Mouse (Mus musculus) liver, embryonic 12.5 days (tissue): ENCODE data around the gene Gm17606. TPM values are rescaled to one million over a fixed set of nuclear protein-coding genes. Genes with fewer than 3 reads are reported as not detected.

Experiments used
- ATAC-seq: fragments of 200-750 bp; cut with Nextera tagmentation; 2 replicates; pipeline ENCODE4 v1.8.0; 2017; ENCODE audit warnings: moderate number of reproducible peaks, mild to moderate bottlenecking, moderate library complexity
- H3K27ac ChIP-seq: fragments of 300-500 bp; sonication (generic); 2 replicates; pipeline ENCODE4 v1.5.1; 2016; ENCODE audit warnings: mild to moderate bottlenecking
- H3K27me3 ChIP-seq: fragments of 300-500 bp; sonication (generic); replicated peaks from 2 replicates; pipeline ENCODE4 v1.6.1; 2016; ENCODE audit warnings: mild to moderate bottlenecking, moderate library complexity
- H3K36me3 ChIP-seq: fragments of 300-500 bp; sonication (generic); 2 replicates; pipeline ENCODE4 v1.6.1; 2016; ENCODE audit warnings: mild to moderate bottlenecking, moderate library complexity
- H3K4me1 ChIP-seq: fragments of 300-500 bp; sonication (generic); 2 replicates; pipeline ENCODE4 v1.6.1; 2016
- H3K4me2 ChIP-seq: fragments of 300-500 bp; sonication (generic); 2 replicates; pipeline ENCODE4 v1.6.1; 2016; ENCODE audit warnings: mild to moderate bottlenecking, moderate library complexity
- H3K4me3 ChIP-seq: fragments of 300-500 bp; sonication (generic); 2 replicates; pipeline ENCODE4 v1.5.1; 2016; ENCODE audit warnings: mild to moderate bottlenecking, moderate library complexity
- H3K9ac ChIP-seq: fragments of 300-500 bp; sonication (generic); 2 replicates; pipeline ENCODE4 v1.6.1; 2016; ENCODE audit warnings: mild to moderate bottlenecking, moderate library complexity
- H3K9me3 ChIP-seq: fragments of 300-500 bp; sonication (generic); replicated peaks from 2 replicates; pipeline ENCODE4 v1.6.1; 2016; ENCODE audit warnings: mild to moderate bottlenecking, moderate library complexity
- WGBS: fragments of 180-500 bp; shearing (Covaris S2); methylation state at CpG from one replicate; pipeline ENCODE4 v1.1.7; 2016; ENCODE audit not compliant: insufficient replicate concordance; 5-methylcytosine and 5-hydroxymethylcytosine counted together
- polyA plus RNA-seq: library from polyadenylated mRNA; unstranded; fragments of >200 nt; fragmentation: Nextera tagmentation; extraction: Ambion mirVana; gene quantifications from 2 replicates; pipeline ENCODE4 v1.2.1, GENCODE M21; 2016

Gm17606 gene
- polyA plus RNA-seq, 1 experiment from 2014 or later: not detected

GRCm38 (mm10) chr14:54646455-54646854 lies 5.7 kb downstream of the Gm17606 start:
- H3K27ac ChIP-seq: no peak overlapping the region
- WGBS: 93% methylated on average over 17 of the region's 17 CpGs
- no peaks in the 10 kb centered on the region for H3K9me3 ChIP-seq
- H3K4me2 ChIP-seq: no peak overlapping the region
- H3K4me3 ChIP-seq: no peak overlapping the region
- peaks cover 94% of the 10 kb centered on the region for H3K36me3 ChIP-seq
- peaks cover 34% of the 10 kb centered on the region for H3K4me1 ChIP-seq
- no peak for ATAC-seq
- H3K9ac ChIP-seq: no peak overlapping the region
- no peaks in the 10 kb centered on the region for H3K27me3 ChIP-seq

- Histone ChIP-seq H3K4me2 (no peak overlapping the region), H3K9ac (no peak overlapping the region), H3K9me3 (no peaks in the 10 kb centered on the region), H3K36me3 (peaks cover 99% of the 10 kb centered on the region), H3K4me3 (no peak overlapping the region), H3K4me1 (peaks cover 39% of the 10 kb centered on the region), H3K27ac (no peak overlapping the region), H3K27me3 (no peaks in the 10 kb centered on the region)
- no peak for ATAC-seq
- 91% methylated on average over 8 of the region's 8 CpGs for WGBS
Measured at GRCm38 (mm10) chr14:54646898-54647636, 6.3 kb downstream of the Gm17606 start.

- Histone ChIP-seq H3K9me3 (no peaks in the 10 kb centered on the region), H3K4me1 (peaks cover 47% of the 10 kb centered on the region), H3K27me3 (no peaks in the 10 kb centered on the region), H3K27ac (no peak overlapping the region), H3K4me3 (no peak overlapping the region), H3K4me2 (no peak overlapping the region), H3K36me3 (peaks cover 94% of the 10 kb centered on the region), H3K9ac (no peak overlapping the region)
- 59% methylated on average over 4 of the region's 4 CpGs for WGBS
- no peak for ATAC-seq
Measured at GRCm38 (mm10) chr14:54647900-54648299, 7.1 kb downstream of the Gm17606 start.

- Histone ChIP-seq H3K27me3 (no peaks in the 10 kb centered on the region), H3K27ac (0 out of 2 replicates have a peak overlapping the region, but pooled peaks have one; percentile 54), H3K9me3 (no peaks in the 10 kb centered on the region), H3K9ac (no peak overlapping the region), H3K4me3 (no peak overlapping the region), H3K4me1 (peaks cover 60% of the 10 kb centered on the region), H3K36me3 (peaks cover 82% of the 10 kb centered on the region), H3K4me2 (0 out of 2 replicates have a peak overlapping the region, but pooled peaks have one; percentile 91)
- 57% methylated on average over 23 of the region's 23 CpGs for WGBS
- peak; percentile 46 for ATAC-seq
Measured at GRCm38 (mm10) chr14:54650621-54651454, 10.1 kb downstream of the Gm17606 start.

- Histone ChIP-seq H3K4me2 (peak overlapping the region; percentile 91; the same call in 1 of the 2 replicates), H3K4me1 (peaks cover 60% of the 10 kb centered on the region), H3K9ac (no peak overlapping the region), H3K27me3 (no peaks in the 10 kb centered on the region), H3K36me3 (peaks cover 82% of the 10 kb centered on the region), H3K4me3 (no peak overlapping the region), H3K9me3 (no peaks in the 10 kb centered on the region), H3K27ac (peak overlapping the region; percentile 54; the same call in 1 of the 2 replicates)
- no peak for ATAC-seq
- 68% methylated on average over 4 of the region's 4 CpGs for WGBS
Measured at GRCm38 (mm10) chr14:54651556-54651955, 10.8 kb downstream of the Gm17606 start.

GRCm38 (mm10) chr14:54652787-54653186 lies 12.0 kb downstream of the Gm17606 start:
- ATAC-seq: no peak
- Histone ChIP-seq H3K9me3 (no peaks in the 10 kb centered on the region), H3K4me2 (peak overlapping the region; percentile 91), H3K4me3 (peak overlapping the region; percentile 75), H3K4me1 (peaks cover 59% of the 10 kb centered on the region), H3K36me3 (peaks cover 82% of the 10 kb centered on the region), H3K9ac (peak overlapping the region; percentile 83), H3K27ac (peak overlapping the region; percentile 85), H3K27me3 (no peaks in the 10 kb centered on the region)
- WGBS: 3% methylated on average over 7 of the region's 7 CpGs

GRCm38 (mm10) chr14:54653496-54653895 lies 12.7 kb downstream of the Gm17606 start:
- no peaks in the 10 kb centered on the region for H3K9me3 ChIP-seq
- H3K4me1 ChIP-seq: peaks cover 51% of the 10 kb centered on the region
- ATAC-seq: peak; percentile 92
- H3K36me3 ChIP-seq: peaks cover 82% of the 10 kb centered on the region
- under 1% methylated on average over 12 of the region's 12 CpGs for WGBS
- peak overlapping the region; percentile 83 for H3K9ac ChIP-seq
- peak overlapping the region; percentile 91 for H3K4me2 ChIP-seq
- peak overlapping the region; percentile 75 for H3K4me3 ChIP-seq
- H3K27me3 ChIP-seq: no peaks in the 10 kb centered on the region
- H3K27ac ChIP-seq: peak overlapping the region; percentile 85

GRCm38 (mm10) chr14:54660009-54660408 lies 19.3 kb downstream of the Gm17606 start:
- Histone ChIP-seq H3K9me3 (no peaks in the 10 kb centered on the region), H3K4me1 (no peaks in the 10 kb centered on the region), H3K27ac (no peak overlapping the region), H3K4me3 (no peak overlapping the region), H3K4me2 (no peak overlapping the region), H3K36me3 (peaks cover 99% of the 10 kb centered on the region), H3K27me3 (no peaks in the 10 kb centered on the region), H3K9ac (no peak overlapping the region)
- 80% methylated on average over 2 of the region's 2 CpGs for WGBS
- no peak for ATAC-seq

- Histone ChIP-seq H3K9me3 (no peaks in the 10 kb centered on the region), H3K9ac (no peak overlapping the region), H3K27ac (no peak overlapping the region), H3K4me3 (no peak overlapping the region), H3K4me2 (no peak overlapping the region), H3K36me3 (peaks cover 98% of the 10 kb centered on the region), H3K27me3 (no peaks in the 10 kb centered on the region), H3K4me1 (no peaks in the 10 kb centered on the region)
- no peak for ATAC-seq
- WGBS: 89% methylated on average over 10 of the region's 10 CpGs
Measured at GRCm38 (mm10) chr14:54664477-54665222, 23.9 kb downstream of the Gm17606 start.

- H3K9ac ChIP-seq: no peak overlapping the region
- no peak overlapping the region for H3K4me2 ChIP-seq
- no peaks in the 10 kb centered on the region for H3K4me1 ChIP-seq
- no peak overlapping the region for H3K27ac ChIP-seq
- 65% methylated on average over 4 of the region's 4 CpGs for WGBS
- ATAC-seq: no peak
- no peak overlapping the region for H3K4me3 ChIP-seq
- H3K36me3 ChIP-seq: peaks cover 88% of the 10 kb centered on the region
- H3K9me3 ChIP-seq: no peaks in the 10 kb centered on the region
- no peaks in the 10 kb centered on the region for H3K27me3 ChIP-seq
Measured at GRCm38 (mm10) chr14:54669381-54669780, 28.6 kb downstream of the Gm17606 start.

- no peaks in the 10 kb centered on the region for H3K27me3 ChIP-seq
- ATAC-seq: no peak
- H3K4me3 ChIP-seq: no peak overlapping the region
- H3K36me3 ChIP-seq: peaks cover 88% of the 10 kb centered on the region
- H3K9ac ChIP-seq: no peak overlapping the region
- H3K4me2 ChIP-seq: no peak overlapping the region
- 58% methylated on average over 2 of the region's 2 CpGs for WGBS
- no peak overlapping the region for H3K27ac ChIP-seq
- H3K9me3 ChIP-seq: no peaks in the 10 kb centered on the region
- H3K4me1 ChIP-seq: no peaks in the 10 kb centered on the region
Measured at GRCm38 (mm10) chr14:54674317-54674716, 33.6 kb downstream of the Gm17606 start.
